ENCODE assay signal across 8 mouse cellular contexts in the genomic region with DNA sequence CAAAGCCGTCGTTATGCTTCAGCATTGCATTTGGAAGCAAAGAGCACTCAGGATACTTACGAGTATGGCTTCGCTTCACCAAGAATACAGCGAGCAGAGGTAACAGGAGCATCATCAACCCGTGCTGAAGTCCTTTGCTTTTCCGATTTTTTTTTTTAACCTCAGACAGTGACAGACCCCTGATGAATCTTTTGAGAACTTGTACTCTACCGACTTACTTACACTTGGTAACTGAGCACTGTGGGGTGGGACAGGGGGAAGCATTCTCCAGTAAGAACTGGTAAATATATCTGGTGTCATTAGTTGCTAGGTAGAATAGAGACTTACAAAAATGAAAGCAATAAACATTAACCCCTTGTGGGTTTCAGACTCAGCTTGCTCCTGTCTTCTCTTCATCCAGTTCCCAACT. TPM values are rescaled to one million over a fixed set of nuclear protein-coding genes. Genes with fewer than 3 reads are reported as not detected.
A peak's percentile ranks its signal among the peaks of the same experiment; 100 is the strongest.
DNase-seq lines count a peak whose midpoint lies in the region; ATAC-seq and TF ChIP-seq lines count a peak whose summit lies in the region.

A gene (minus strand): TSS at position 243 of the 409 bp plus-strand sequence.

- peak within 1 kb of the TSS; percentile 66 for H3K4me2 ChIP-seq in heart, embryonic 13.5 days
- H3K4me2 ChIP-seq in kidney, postnatal 0 days (ENCODE audit: low read length), result peak within 1 kb of the TSS; percentile 62
- peak within 1 kb of the TSS; percentile 49 for H3K4me2 ChIP-seq in stomach, embryonic 14.5 days (replicated peaks; ENCODE audit: low read depth, low read length)

- 35% methylated on average over 8 of the region's 8 CpGs for WGBS in heart, embryonic 13.5 days
- 19% methylated on average over 8 of the region's 8 CpGs for WGBS in kidney, postnatal 0 days
- 2% methylated on average over 8 of the region's 8 CpGs for WGBS in macrophage (ENCODE audit: missing documents)
- 22% methylated on average over 8 of the region's 8 CpGs for WGBS in stomach, embryonic 14.5 days

- peak within 1 kb of the TSS; percentile 89 for H3K27ac ChIP-seq in gastrocnemius, adult 2 months
- peak within 1 kb of the TSS; percentile 46 for H3K27ac ChIP-seq in heart, embryonic 13.5 days (replicated peaks)
- H3K27ac ChIP-seq in kidney, postnatal 0 days, result peak within 1 kb of the TSS; percentile 65
- peak within 1 kb of the TSS; percentile 61 for H3K27ac ChIP-seq in macrophage
- peak within 1 kb of the TSS; percentile 0; the same call in 1 of the 2 replicates for H3K27ac ChIP-seq in stomach, embryonic 14.5 days (ENCODE audit: low read length)

- intact Hi-C loops in gastrocnemius, adult 2 months (cut with DNase I), result no loop called here

- TF ChIP-seq CTCF in gastrocnemius, adult 2 months (IDR thresholded peaks at IDR 0.05), result no peak
- TF ChIP-seq CTCF in kidney, postnatal 0 days (IDR thresholded peaks at IDR 0.05; ENCODE audit: low read depth), result no peak

- peaks cover 6% of the 10 kb centered on the region for H3K4me1 ChIP-seq in heart, embryonic 13.5 days
- H3K4me1 ChIP-seq in kidney, postnatal 0 days (replicated peaks; ENCODE audit: insufficient read depth, low read length), result no peaks in the 10 kb centered on the region
- H3K4me1 ChIP-seq in stomach, embryonic 14.5 days (ENCODE audit: control insufficient read depth, insufficient read depth, low read length), result no peaks in the 10 kb centered on the region

- H3K79me2 ChIP-seq in macrophage (ENCODE audit: inconsistent target), result no peaks in the 10 kb centered on the region; the same call in 1 of the 2 replicates

- H3K4me3 ChIP-seq in gastrocnemius, adult 2 months, result peak within 1 kb of the TSS; percentile 73
- peak within 1 kb of the TSS; percentile 54 for H3K4me3 ChIP-seq in heart, embryonic 13.5 days
- peak within 1 kb of the TSS; percentile 46 for H3K4me3 ChIP-seq in kidney, postnatal 0 days (replicated peaks; ENCODE audit: low read depth, low read length)
- peak within 1 kb of the TSS; percentile 56 for H3K4me3 ChIP-seq in macrophage (ENCODE audit: inconsistent target)
- H3K4me3 ChIP-seq in stomach, embryonic 14.5 days (ENCODE audit: low read depth, low read length), result peak within 1 kb of the TSS; percentile 33

- peak within 1 kb of the TSS; percentile 77 for H3K9ac ChIP-seq in heart, embryonic 13.5 days
- H3K9ac ChIP-seq in kidney, postnatal 0 days (ENCODE audit: low read depth, low read length), result peak within 1 kb of the TSS; percentile 59
- 0 out of 2 replicates have a peak within 1 kb of the TSS, but pooled peaks have one; percentile 7 for H3K9ac ChIP-seq in stomach, embryonic 14.5 days (replicated peaks; ENCODE audit: low read depth, low read length)

- DNase-seq in gastrocnemius, adult 2 months, result peak; percentile 49
- DNase-seq in gastrocnemius, postnatal 25 days, result no peak
- DNase-seq in MEL-GATA-1-ER (ENCODE audit: extremely low read depth, low read depth), result peak; percentile 86
- peak; percentile 36 for DNase-seq in embryo, embryonic 11.5 days (ENCODE audit: low read depth, low spot score)
- DNase-seq in kidney, postnatal 0 days (ENCODE audit: low spot score), result peak; percentile 99

- no peaks in the 10 kb centered on the region for H3K9me3 ChIP-seq in heart, embryonic 13.5 days
- H3K9me3 ChIP-seq in kidney, postnatal 0 days (replicated peaks; ENCODE audit: low read length), result no peaks in the 10 kb centered on the region
- H3K9me3 ChIP-seq in stomach, embryonic 14.5 days (ENCODE audit: control insufficient read depth, low read depth, low read length), result no peaks in the 10 kb centered on the region

- ATAC-seq in heart, embryonic 13.5 days (ENCODE audit: extremely low read depth, insufficient number of reproducible peaks, low FRiP score, low TSS enrichment), result peak; percentile 68
- ATAC-seq in kidney, postnatal 0 days (replicated peaks; ENCODE audit: low FRiP score, low read depth), result peak; percentile 96
- ATAC-seq in stomach, embryonic 14.5 days (ENCODE audit: insufficient number of reproducible peaks, insufficient read depth, low FRiP score, low read depth), result peak; percentile 91

- no peaks in the 10 kb centered on the region for H3K27me3 ChIP-seq in heart, embryonic 13.5 days (replicated peaks)
- no peaks in the 10 kb centered on the region for H3K27me3 ChIP-seq in kidney, postnatal 0 days (ENCODE audit: insufficient read depth, low read length)
- no peaks in the 10 kb centered on the region for H3K27me3 ChIP-seq in stomach, embryonic 14.5 days (ENCODE audit: control insufficient read depth, insufficient read depth, low read length)

- no peaks in the 10 kb centered on the region for H3K36me3 ChIP-seq in heart, embryonic 13.5 days
- no peaks in the 10 kb centered on the region for H3K36me3 ChIP-seq in kidney, postnatal 0 days (ENCODE audit: insufficient read depth, low read length)
- H3K36me3 ChIP-seq in macrophage (ENCODE audit: inconsistent target), result no peaks in the 10 kb centered on the region
- no peaks in the 10 kb centered on the region for H3K36me3 ChIP-seq in stomach, embryonic 14.5 days (ENCODE audit: control insufficient read depth, insufficient read depth, low read length)

RNA-seq across cellular contexts. Expression of the gene that starts here (rescaled TPM):
- total RNA-seq in gastrocnemius, adult 2 months (2021), result 10 to 100 TPM in 1 of 2 experiments, 1 to 10 TPM in 1; 10.0 to 11.1 TPM
- total RNA-seq in gastrocnemius, postnatal 25 days (2021), result 10 to 100 TPM in 1 of 2 experiments, 1 to 10 TPM in 1; 7.3 to 10.6 TPM
- 4.3 and 5.2 TPM in 2 replicates for polyA plus RNA-seq in heart, embryonic 13.5 days (2015; fragmentation: Nextera tagmentation; extraction: Ambion mirVana)
- 7.4 and 7.9 TPM in 2 replicates for polyA plus RNA-seq in kidney, postnatal 0 days (2015; fragmentation: Nextera tagmentation; extraction: Ambion mirVana)
- total RNA-seq in macrophage (2018; cell fraction: chromatin; rRNA removed), result 10 to 100 TPM in 7 of 26 experiments, 1 to 10 TPM in 16, under 1 TPM in 3; 0.58 to 18.6 (median 4.8) TPM
- 10 to 100 TPM; 15.6 to 30.1 (median 23.0) TPM for total RNA-seq in macrophage (2018; cell fraction: cytosol; rRNA removed)
- total RNA-seq in macrophage (2018; cell fraction: nucleus; rRNA removed), result 10 to 100 TPM in 19 of 26 experiments, 1 to 10 TPM in 7; 2.9 to 43.4 (median 14.7) TPM
- polyA plus RNA-seq in macrophage (2018), result 15.5 to 37.2 TPM (median 30.0 TPM) in 3 replicates
- 11.0 and 13.5 TPM in 2 replicates for polyA plus RNA-seq in stomach, embryonic 14.5 days (2014; fragmentation: Nextera tagmentation; extraction: Ambion mirVana)

Comparison
In these comparisons a context has a peak if more than half of its experiments do, and no peak if none do; other contexts are left out.
1. H3K27ac ChIP-seq: peak in every context shown above with its lines; median percentile 89 in gastrocnemius, adult 2 months; 65 in kidney, postnatal 0 days; 61 in macrophage; 46 in heart, embryonic 13.5 days; 0 in stomach, embryonic 14.5 days.
2. H3K9ac ChIP-seq: peak in every context shown above with its lines; median percentile 77 in heart, embryonic 13.5 days; 59 in kidney, postnatal 0 days; 7 in stomach, embryonic 14.5 days.